Mouse (Mus musculus) fat pad, adult 2 months (tissue): ENCODE data around the gene Cers1.

Source experiments
- DNase-seq: peaks from one replicate; pipeline ENCODE4 v3.0.0-alpha.2; 2011; ENCODE audit warnings: low read depth, low spot score; ENCODE audit errors: extremely low read depth

Gene Cers1

GRCm38 (mm10) chr8:70313399-70313798 is 2.2 kb upstream of the Cers1 start:
- no peak for DNase-seq

DNA sequence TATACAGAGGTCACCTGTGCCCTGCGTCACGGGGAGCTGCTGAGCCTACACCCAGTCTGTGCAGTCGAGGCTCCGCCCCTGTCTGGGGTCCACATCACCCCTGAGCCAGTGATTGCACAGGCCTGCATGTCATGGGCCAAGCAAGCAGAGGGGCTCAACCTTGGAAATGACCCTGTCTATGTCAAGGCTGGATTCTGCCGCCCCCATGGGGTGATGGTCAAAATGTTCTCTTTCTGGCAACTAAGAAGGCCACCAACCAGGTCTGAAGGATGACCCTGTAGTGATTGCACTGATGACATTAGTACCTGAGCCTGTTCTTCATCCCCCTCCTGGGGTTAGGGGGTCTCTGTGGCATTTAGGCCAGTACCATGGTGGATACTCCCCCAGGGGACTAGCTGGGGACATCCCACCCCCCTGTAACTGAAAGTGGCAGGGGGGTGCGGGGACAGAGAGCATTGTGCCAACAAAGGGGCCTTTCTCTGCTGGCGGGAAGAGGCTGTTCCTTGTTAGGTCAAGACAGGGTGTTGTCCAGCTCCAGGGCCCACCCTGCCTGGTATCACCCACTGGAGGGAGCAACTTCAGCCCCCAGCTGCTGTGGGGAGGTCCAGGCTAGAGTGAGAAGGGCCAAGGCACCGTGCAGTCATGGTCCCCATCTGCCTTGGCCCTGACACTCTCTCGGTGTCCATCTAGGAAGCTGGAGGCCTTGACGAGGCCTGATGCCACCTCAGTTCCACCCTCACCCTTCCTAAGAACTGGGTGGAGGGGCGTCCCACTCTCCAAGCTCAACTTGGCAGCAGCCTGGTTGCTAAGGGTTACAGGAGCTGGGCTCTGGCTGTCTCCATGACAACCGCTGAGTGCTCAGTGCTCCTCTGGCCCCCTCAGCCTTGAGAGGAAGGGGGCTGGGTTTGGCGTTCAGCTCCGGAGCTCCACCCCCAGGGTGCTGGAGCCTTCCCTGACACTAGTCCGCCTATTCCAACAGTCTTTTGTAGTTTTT is 1.2 kb downstream of the Cers1 start:
- no peak for DNase-seq

GRCm38 (mm10) chr8:70317872-70318271 is 2.3 kb downstream of the Cers1 start:
- no peak for DNase-seq

- DNase-seq: no peak
Measured at GRCm38 (mm10) chr8:70323716-70324115, 8.1 kb downstream of the Cers1 start.

DNA sequence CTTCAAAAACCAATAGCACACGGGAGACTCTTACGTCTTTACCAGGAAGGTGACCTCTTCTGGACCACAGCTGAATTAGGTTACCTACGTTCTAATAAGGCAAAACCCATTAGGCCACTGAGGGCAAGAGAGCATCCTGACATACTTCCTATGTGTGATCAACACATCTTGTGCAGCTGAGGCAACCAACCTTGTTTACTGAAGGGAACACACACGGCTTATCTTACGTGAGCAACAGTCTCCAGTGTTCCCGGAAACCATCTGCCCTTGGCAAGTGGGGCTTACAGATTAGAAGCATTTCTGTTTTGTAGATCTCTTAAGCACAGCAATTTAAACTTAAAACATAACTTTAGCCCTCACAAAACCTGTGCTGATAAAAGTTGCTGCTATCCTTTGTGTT is 11.9 kb downstream of the Cers1 start:
- DNase-seq: no peak

- no peak for DNase-seq
Measured at GRCm38 (mm10) chr8:70329124-70329834, 13.7 kb downstream of the Cers1 start, which contains the start of gene Gdf1. Gene Gdf1 (plus strand): TSS chr8:70329817.

DNA sequence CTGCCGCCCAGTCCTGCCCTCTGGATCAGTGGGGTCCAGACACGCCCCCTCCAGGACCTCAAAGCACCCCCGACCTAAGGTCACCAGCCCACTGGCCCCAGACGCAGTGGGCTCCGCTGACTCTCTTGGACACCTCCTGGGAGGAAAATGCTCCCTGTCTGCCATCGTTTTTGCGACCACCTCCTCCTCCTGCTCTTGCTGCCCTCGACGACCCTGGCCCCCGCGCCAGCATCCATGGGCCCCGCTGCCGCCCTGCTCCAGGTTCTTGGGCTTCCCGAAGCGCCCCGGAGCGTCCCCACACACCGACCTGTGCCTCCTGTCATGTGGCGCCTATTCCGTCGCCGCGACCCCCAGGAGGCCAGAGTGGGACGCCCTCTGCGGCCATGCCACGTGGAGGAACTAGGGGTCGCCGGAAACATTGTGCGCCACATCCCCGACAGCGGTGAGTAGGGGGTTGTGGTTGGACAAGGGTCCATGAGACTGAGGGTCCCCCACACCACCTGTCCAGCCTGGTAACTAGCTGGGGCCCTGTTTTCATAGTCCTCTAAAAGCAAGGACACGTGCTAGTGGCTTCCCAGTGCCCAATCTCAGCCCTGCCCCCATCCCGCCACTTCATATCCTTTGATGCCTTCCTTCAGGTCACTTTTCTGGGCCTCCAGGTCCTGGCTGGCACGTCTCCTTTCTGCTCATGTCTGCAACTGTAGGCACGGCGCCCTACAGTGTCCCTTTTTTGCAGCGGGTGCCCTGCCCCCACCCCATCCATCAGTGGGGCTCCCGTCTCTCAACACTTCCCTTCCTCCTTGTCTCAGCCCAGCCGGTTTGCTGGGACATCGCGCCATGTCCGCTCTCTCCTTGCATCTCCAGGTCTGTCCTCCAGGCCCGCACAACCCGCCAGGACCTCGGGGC is 14.5 kb downstream of the Cers1 start:
- DNase-seq: no peak

GRCm38 (mm10) chr8:70330741-70331364 is 15.3 kb downstream of the Cers1 start:
- DNase-seq: no peak

DNA sequence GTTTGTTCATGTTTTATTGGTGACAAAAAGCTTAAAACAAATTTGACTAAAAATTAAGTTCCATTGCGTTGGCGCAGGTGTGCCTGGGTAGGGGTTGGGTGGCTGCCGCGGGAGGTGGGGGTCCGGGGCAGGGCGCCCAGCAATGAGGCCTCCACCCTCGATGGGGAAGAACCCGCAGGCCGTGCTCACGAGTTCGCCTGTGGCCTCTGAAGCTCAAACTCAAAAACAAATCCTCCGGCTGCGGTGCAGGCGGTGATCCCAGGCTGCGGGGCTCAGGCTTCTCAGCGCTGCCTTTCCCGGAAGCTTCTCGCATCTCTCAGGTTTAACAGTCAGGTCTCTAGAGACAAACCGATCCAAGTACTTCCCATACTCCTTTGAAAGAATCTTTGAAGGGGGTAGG is 16.0 kb downstream of the Cers1 start:
- DNase-seq: no peak

GRCm38 (mm10) chr8:70332070-70332877 is 16.7 kb downstream of the Cers1 start:
- no peak for DNase-seq

DNA sequence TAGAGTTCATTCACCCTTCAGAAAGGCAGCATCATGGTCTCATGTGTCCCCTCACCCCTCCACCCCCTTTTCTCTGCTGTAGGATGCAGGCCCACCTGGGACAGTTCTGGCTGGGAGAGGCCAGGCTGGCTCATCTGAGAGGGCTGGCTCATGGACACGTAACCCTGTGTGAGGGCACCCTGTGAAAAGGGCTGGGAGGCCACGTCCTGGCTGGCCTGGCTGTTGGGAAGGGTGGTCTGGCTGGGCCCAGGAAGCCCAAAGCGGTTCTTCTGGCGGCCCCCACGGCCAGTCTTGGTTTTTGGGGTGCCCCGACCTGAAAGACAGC is 17.3 kb downstream of the Cers1 start:
- no peak for DNase-seq

GRCm38 (mm10) chr8:70338931-70339330 is 23.4 kb downstream of the Cers1 start:
- DNase-seq: no peak

DNA sequence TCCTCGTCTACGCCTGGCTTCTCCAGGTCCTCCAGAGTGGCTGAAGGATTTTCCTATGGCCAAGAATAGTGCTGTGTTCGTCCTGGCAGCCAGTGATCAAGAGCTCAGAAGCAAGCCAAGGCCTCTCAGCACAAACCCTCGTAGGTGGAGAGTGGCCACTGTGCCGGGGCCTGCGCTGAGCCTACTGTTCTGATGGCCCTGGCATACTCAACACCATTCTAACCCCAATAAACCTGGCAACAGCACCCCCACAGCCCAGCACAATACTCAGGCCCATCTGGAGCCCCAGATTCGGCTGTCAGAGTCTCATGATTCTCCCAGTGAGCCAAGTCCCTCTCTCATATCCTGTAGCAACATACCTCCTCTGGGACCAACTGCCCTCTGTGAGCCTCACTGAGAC is 25.1 kb downstream of the Cers1 start:
- DNase-seq: no peak

DNA sequence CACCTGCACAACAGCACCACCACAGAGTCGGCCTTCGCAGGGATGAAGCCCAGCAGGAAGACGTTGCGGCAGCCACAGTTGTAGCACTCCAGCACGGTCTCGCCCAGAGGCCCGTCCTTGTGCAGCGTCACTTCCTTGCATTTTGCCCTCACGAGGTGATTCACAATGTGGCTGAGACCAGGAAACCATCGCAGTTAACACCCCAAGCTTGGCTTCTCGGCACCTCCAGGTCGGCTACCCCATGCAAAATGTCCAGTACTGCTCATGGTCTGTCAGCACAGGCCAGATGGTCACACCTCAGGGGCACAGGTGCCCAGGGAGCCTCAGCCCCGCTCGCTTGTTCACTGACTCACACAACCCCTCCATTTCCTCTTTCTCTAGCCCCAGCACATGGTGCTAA is 26.4 kb downstream of the Cers1 start:
- no peak for DNase-seq

DNA sequence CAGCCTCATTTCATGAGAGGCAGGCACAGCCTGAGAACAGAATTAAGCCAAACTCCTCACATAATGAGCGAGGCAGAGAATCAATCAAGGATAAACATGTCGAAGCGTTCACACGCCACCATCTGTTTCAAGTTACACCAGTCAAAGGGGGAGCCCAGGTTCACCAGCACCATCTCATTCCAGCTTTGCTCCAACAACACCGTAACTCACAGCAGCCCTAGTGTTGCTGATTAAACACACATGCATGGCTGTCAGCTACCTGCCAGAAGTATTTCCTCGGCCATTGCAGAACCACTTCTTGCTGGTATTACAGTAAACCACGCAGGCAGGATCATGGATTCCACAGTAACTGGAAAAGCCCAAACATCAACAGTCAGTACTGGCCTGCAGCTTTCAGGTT is 27.5 kb downstream of the Cers1 start:
- no peak for DNase-seq

DNA sequence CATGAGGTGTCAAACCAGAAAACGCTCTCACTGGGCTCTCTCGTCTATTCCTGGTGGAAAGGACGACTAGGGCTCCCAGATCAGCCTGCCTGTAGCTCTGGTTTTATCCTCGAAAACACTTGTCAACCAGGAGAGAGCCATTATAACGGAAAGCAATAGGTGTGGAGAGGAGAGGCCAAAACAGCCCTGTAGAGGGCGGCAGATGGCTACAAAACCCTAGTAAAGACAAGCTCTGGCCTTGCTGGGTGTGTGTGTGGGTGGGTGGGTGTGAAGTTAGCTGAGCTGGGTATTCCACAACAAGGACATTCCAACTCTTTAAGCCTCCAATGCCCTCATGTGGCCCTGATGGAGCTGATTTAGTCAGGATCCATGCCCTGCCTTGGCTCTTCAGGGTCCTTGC is 28.1 kb downstream of the Cers1 start:
- no peak for DNase-seq

DNA sequence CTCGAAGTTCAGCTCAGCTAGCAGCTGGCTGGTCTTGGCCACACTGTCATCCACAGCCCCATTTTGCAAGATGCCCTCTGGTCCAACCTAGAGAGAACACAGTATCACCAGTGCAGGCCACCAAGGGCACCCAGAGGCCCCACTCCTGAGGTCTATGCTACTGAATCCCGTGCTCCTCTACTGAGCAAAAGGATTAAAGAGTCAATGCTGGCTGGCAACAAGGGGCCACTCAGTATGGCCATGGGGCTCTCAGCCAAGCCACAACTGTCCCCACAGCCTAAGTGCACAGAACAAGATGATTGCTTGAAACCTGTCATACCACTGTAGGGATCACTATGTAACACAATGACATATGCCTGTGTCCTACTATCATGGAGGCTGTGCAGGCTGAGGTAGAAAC is 28.7 kb downstream of the Cers1 start:
- no peak for DNase-seq

- DNase-seq: no peak
Measured at GRCm38 (mm10) chr8:70347443-70347842, 31.9 kb downstream of the Cers1 start.

GRCm38 (mm10) chr8:70347860-70348420 is 32.4 kb downstream of the Cers1 start:
- peak; percentile 18 for DNase-seq
